Mouse (Mus musculus) heart, adult 2 months (tissue): ENCODE data around the gene Cttnbp2nl.

Source experiments
- CTCF ChIP-seq: fragments of 200-600 bp; IDR thresholded peaks from 2 replicates; pipeline ENCODE4 v1.8.1; 2022; ENCODE audit warnings: antibody characterized with exemption, mild to moderate bottlenecking, moderate library complexity
- EP300 ChIP-seq: fragments of 200-500 bp; IDR thresholded peaks from 2 replicates; pipeline ENCODE4 v1.6.1; 2011; ENCODE audit warnings: low read depth, low read length, control low read depth; ENCODE audit not compliant: insufficient read depth
- POLR2A ChIP-seq: fragments of 200-500 bp; IDR thresholded peaks from 2 replicates; pipeline ENCODE4 v1.6.1; 2011; ENCODE audit warnings: mild to moderate bottlenecking, low read depth, low read length, control low read depth; ENCODE audit not compliant: insufficient read depth

GRCm38 (mm10) chr3:105037240-105037770 is 15.6 kb downstream of the Cttnbp2nl start:
- TF ChIP-seq POLR2A (no peak), CTCF (no peak), EP300 (no peak)
